Mouse (Mus musculus): ENCODE results near the gene Gm12355.
"Not testable (repeated sequence)": the region's sequence is repeated elsewhere in the genome, so short reads cannot be mapped to it uniquely, and the experiment has no call there.

Gm12355 gene

GRCm38 (mm10) chr11:98625611-98626410, at the start of gene Gm12355, which contains the start of gene Gsdma3:
Gene Gm12355 (minus strand): TSS chr11:98625661.
Gene Gsdma3 (plus strand): TSS chr11:98626360.
- DNase-seq (ENCODE audit: inconsistent ontology term), result no peak

- peak; percentile 56 for DNase-seq (ENCODE audit: inconsistent ontology term)
Observed at GRCm38 (mm10) chr11:98673136-98673535, 47.7 kb upstream of the Gm12355 start.

- no peak for DNase-seq (ENCODE audit: inconsistent ontology term)
Observed at GRCm38 (mm10) chr11:98672482-98672881, 47.0 kb upstream of the Gm12355 start.

- DNase-seq (ENCODE audit: inconsistent ontology term), result peak; percentile 14
Observed at GRCm38 (mm10) chr11:98671857-98672256, 46.4 kb upstream of the Gm12355 start.

GRCm38 (mm10) chr11:98671284-98671815, 45.9 kb upstream of the Gm12355 start:
- no peak for DNase-seq (ENCODE audit: inconsistent ontology term)

- DNase-seq (ENCODE audit: inconsistent ontology term), result no peak
Observed at GRCm38 (mm10) chr11:98668984-98669383, 43.5 kb upstream of the Gm12355 start.

GRCm38 (mm10) chr11:98664091-98664490, 38.6 kb upstream of the Gm12355 start, which contains the start of gene Gsdma:
Gene Gsdma (plus strand): TSS chr11:98664351.
- no peak for DNase-seq (ENCODE audit: inconsistent ontology term)

- DNase-seq (ENCODE audit: inconsistent ontology term), result peak; percentile 39
Observed at GRCm38 (mm10) chr11:98660517-98660916, 35.1 kb upstream of the Gm12355 start.

- DNase-seq (ENCODE audit: inconsistent ontology term), result peak; percentile 8
Observed at GRCm38 (mm10) chr11:98655076-98655475, 29.6 kb upstream of the Gm12355 start.

- DNase-seq (ENCODE audit: inconsistent ontology term), result no peak
Observed at GRCm38 (mm10) chr11:98646459-98646858, 21.0 kb upstream of the Gm12355 start, which contains the start of gene Gsdma2. Gene Gsdma2 (plus strand): TSS chr11:98646759.

- DNase-seq (ENCODE audit: inconsistent ontology term), result no peak
Observed at GRCm38 (mm10) chr11:98645946-98646345, 20.5 kb upstream of the Gm12355 start.

GRCm38 (mm10) chr11:98644757-98645156, 19.3 kb upstream of the Gm12355 start:
- no peak for DNase-seq (ENCODE audit: inconsistent ontology term)

- no peak for DNase-seq (ENCODE audit: inconsistent ontology term)
Observed at GRCm38 (mm10) chr11:98640091-98640490, 14.6 kb upstream of the Gm12355 start.

GRCm38 (mm10) chr11:98637501-98637900, 12.0 kb upstream of the Gm12355 start:
- no peak for DNase-seq (ENCODE audit: inconsistent ontology term)

- DNase-seq (ENCODE audit: inconsistent ontology term), result peak; percentile 15
Observed at GRCm38 (mm10) chr11:98635312-98635970, 10.0 kb upstream of the Gm12355 start.

- DNase-seq (ENCODE audit: inconsistent ontology term), result no peak
Observed at GRCm38 (mm10) chr11:98630646-98631045, 5.2 kb upstream of the Gm12355 start.

GRCm38 (mm10) chr11:98628706-98629105, 3.2 kb upstream of the Gm12355 start:
- DNase-seq (ENCODE audit: inconsistent ontology term), result no peak

GRCm38 (mm10) chr11:98624381-98624780, 1.1 kb downstream of the Gm12355 start:
- not testable (repeated sequence) for DNase-seq (ENCODE audit: inconsistent ontology term)

- DNase-seq (ENCODE audit: inconsistent ontology term), result not testable (repeated sequence)
Observed at GRCm38 (mm10) chr11:98623981-98624380, 1.5 kb downstream of the Gm12355 start.

- no peak for DNase-seq (ENCODE audit: inconsistent ontology term)
Observed at GRCm38 (mm10) chr11:98620791-98621190, 4.7 kb downstream of the Gm12355 start.

- peak; percentile 19 for DNase-seq (ENCODE audit: inconsistent ontology term)
Observed at GRCm38 (mm10) chr11:98606763-98607162, 18.7 kb downstream of the Gm12355 start.

GRCm38 (mm10) chr11:98604911-98605310, 20.6 kb downstream of the Gm12355 start:
- DNase-seq (ENCODE audit: inconsistent ontology term), result not testable (repeated sequence)

All from Muller cell, postnatal 12 days (primary cell).